Mouse (Mus musculus): ENCODE results near the gene Gcnt4. TPM values are rescaled to one million over a fixed set of nuclear protein-coding genes. Genes with fewer than 3 reads are reported as not detected.
A peak's percentile ranks its signal among the peaks of the same experiment; 100 is the strongest.
"Not testable (repeated sequence)": the region's sequence is repeated elsewhere in the genome, so short reads cannot be mapped to it uniquely, and the experiment has no call there.

Gene Gcnt4
- polyA plus RNA-seq, 1 experiment from 2014 or later: 0.44 TPM

DNA sequence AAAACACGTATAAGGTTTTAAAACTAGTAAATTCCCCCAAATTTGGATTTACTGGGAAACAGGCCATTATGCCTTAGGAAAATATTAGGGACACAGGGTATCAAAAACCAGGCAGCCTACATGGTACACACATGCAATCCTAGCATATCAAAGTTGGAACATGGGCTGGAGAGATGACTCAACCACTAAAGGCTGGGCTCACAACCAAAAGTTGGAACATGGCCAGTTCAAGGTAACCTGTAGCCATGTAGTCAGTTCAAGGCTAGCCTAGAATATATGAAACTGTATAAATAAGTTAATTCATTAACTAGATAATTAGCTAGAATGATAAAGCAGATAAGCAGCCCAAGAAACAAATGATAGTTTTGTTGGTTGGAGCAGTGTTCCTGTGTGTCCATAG is 3.3 kb downstream of the Gcnt4 start:
- WGBS: 90% methylated on average over 1 of the region's 1 CpGs
- Histone ChIP-seq H3K4me1 (no peaks in the 10 kb centered on the region), H3K9ac (no peak overlapping the region), H3K27me3 (replicated peaks) (peaks cover 30% of the 10 kb centered on the region), H3K27ac (replicated peaks) (no peak overlapping the region), H3K9me3 (no peaks in the 10 kb centered on the region), H3K4me2 (no peak overlapping the region), H3K36me3 (no peaks in the 10 kb centered on the region), H3K4me3 (no peak overlapping the region)
- ATAC-seq (ENCODE audit: extremely low read depth, insufficient number of reproducible peaks, low FRiP score, low TSS enrichment): no peak

- no peak for ATAC-seq (ENCODE audit: extremely low read depth, insufficient number of reproducible peaks, low FRiP score, low TSS enrichment)
Observed at GRCm38 (mm10) chr13:96928432-96929039, 4.0 kb downstream of the Gcnt4 start.

DNA sequence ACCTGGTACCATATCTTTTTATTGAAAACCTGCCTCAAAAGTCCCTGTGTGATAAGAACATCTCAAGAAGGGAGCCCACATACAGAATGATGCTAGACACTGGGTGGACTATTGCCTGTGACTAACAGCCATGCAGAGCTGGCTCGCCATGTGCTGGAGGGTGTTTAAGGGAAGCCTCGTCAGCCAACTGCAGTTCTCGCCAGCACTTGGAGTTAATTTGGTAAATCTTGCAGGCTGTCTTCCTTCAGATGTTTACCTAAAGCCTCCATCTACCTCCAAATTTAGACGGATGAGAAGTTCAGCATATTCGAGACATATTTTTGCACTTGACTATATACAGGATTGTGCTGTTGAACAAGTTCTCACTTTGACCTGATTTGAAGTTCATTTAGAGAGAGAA is 8.3 kb downstream of the Gcnt4 start:
- WGBS: 85% methylated on average over 5 of the region's 5 CpGs
- ATAC-seq (ENCODE audit: extremely low read depth, insufficient number of reproducible peaks, low FRiP score, low TSS enrichment): no peak
- Histone ChIP-seq H3K27me3 (replicated peaks) (peaks cover 1% of the 10 kb centered on the region; the same call in 1 of the 2 replicates), H3K4me1 (peaks cover 10% of the 10 kb centered on the region), H3K9me3 (no peaks in the 10 kb centered on the region), H3K4me2 (no peak overlapping the region), H3K4me3 (no peak overlapping the region), H3K9ac (no peak overlapping the region), H3K27ac (replicated peaks) (no peak overlapping the region), H3K36me3 (no peaks in the 10 kb centered on the region)

More at GRCm38 (mm10) chr13:96928432-96929039, 4.0 kb downstream of the Gcnt4 start:
- Histone ChIP-seq H3K27ac (replicated peaks) (no peak overlapping the region), H3K9me3 (no peaks in the 10 kb centered on the region), H3K4me3 (no peak overlapping the region), H3K36me3 (no peaks in the 10 kb centered on the region), H3K27me3 (replicated peaks) (peaks cover 30% of the 10 kb centered on the region), H3K4me1 (peaks cover 6% of the 10 kb centered on the region), H3K9ac (no peak overlapping the region), H3K4me2 (no peak overlapping the region)
- WGBS: 65% methylated on average over 8 of the region's 8 CpGs

DNA sequence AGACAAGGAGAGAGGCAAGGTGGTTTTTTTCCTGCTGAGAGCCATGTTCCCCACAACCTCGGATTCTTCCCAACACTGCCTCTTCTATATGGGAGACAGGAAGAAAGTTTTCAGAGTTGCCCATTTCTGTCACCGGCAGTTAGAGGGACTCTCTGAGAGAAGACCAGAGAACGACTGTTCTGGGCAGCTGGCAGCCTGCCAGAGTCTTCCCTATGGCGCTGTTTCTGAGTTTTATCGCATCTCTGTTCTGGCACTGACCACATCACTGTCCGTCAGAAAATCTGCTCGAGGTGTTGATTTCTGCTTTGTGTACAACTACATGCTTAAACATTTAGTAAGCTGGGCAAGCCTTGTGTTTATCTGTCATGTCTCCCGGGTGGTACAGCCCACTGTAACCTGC is 8.9 kb downstream of the Gcnt4 start:
- Histone ChIP-seq H3K9me3 (no peaks in the 10 kb centered on the region), H3K4me2 (peak overlapping the region; percentile 51), H3K4me3 (peak overlapping the region; percentile 8; the same call in 1 of the 2 replicates), H3K4me1 (peaks cover 10% of the 10 kb centered on the region), H3K27me3 (replicated peaks) (no peaks in the 10 kb centered on the region; the same call in 1 of the 2 replicates), H3K36me3 (no peaks in the 10 kb centered on the region), H3K27ac (replicated peaks) (no peak overlapping the region), H3K9ac (0 out of 2 replicates have a peak overlapping the region, but pooled peaks have one; percentile 19)
- ATAC-seq (ENCODE audit: extremely low read depth, insufficient number of reproducible peaks, low FRiP score, low TSS enrichment): no peak
- 19% methylated on average over 8 of the region's 8 CpGs for WGBS

GRCm38 (mm10) chr13:96936173-96936777 is 11.8 kb downstream of the Gcnt4 start:
- H3K9ac ChIP-seq: no peak overlapping the region
- WGBS: 72% methylated on average over 6 of the region's 6 CpGs
- H3K9me3 ChIP-seq: no peaks in the 10 kb centered on the region

DNA sequence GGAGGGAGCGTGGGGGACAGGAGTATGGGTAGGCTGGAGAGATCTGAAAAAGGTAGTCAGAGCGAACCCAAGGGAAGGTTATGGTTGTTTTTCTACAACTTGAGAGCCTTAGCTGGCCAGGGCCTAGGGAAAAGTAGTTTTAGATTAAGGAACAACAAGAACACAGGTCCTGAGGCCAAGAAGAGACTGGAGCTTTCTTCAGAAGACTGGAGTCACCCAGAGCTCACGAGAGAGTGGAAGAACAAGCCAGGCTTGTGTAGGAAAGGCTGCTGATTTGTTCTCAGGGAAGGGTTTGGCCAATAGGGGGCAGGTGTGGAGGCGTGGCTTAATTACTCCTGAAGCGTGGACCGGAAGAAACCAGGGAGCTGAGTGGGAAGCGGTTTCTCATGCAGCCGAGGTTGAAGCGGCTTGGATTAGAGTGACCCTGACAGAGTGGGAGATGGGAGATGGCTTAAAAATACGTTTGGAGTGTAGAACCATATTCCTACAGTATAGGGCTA is 12.6 kb downstream of the Gcnt4 start:
- Histone ChIP-seq H3K9me3 (no peaks in the 10 kb centered on the region), H3K36me3 (no peaks in the 10 kb centered on the region), H3K9ac (no peak overlapping the region), H3K4me3 (no peak overlapping the region), H3K4me1 (peaks cover 10% of the 10 kb centered on the region), H3K27me3 (replicated peaks) (no peaks in the 10 kb centered on the region), H3K27ac (replicated peaks) (no peak overlapping the region), H3K4me2 (no peak overlapping the region)
- 71% methylated on average over 10 of the region's 10 CpGs for WGBS
- no peak for ATAC-seq (ENCODE audit: extremely low read depth, insufficient number of reproducible peaks, low FRiP score, low TSS enrichment)

More at GRCm38 (mm10) chr13:96936173-96936777, 11.8 kb downstream of the Gcnt4 start:
- no peak overlapping the region for H3K27ac ChIP-seq (replicated peaks)
- H3K27me3 ChIP-seq (replicated peaks): no peaks in the 10 kb centered on the region; the same call in 1 of the 2 replicates
- ATAC-seq (ENCODE audit: extremely low read depth, insufficient number of reproducible peaks, low FRiP score, low TSS enrichment): no peak
- no peak overlapping the region for H3K4me2 ChIP-seq
- peaks cover 10% of the 10 kb centered on the region for H3K4me1 ChIP-seq
- no peak overlapping the region for H3K4me3 ChIP-seq
- no peaks in the 10 kb centered on the region for H3K36me3 ChIP-seq

- no peaks in the 10 kb centered on the region for H3K9me3 ChIP-seq
- no peak overlapping the region for H3K4me2 ChIP-seq
- H3K27me3 ChIP-seq (replicated peaks): no peaks in the 10 kb centered on the region
- ATAC-seq (ENCODE audit: extremely low read depth, insufficient number of reproducible peaks, low FRiP score, low TSS enrichment): no peak
- WGBS: 73% methylated on average over 10 of the region's 10 CpGs
- no peaks in the 10 kb centered on the region for H3K36me3 ChIP-seq
- no peak overlapping the region for H3K4me3 ChIP-seq
- H3K27ac ChIP-seq (replicated peaks): no peak overlapping the region
- no peak overlapping the region for H3K9ac ChIP-seq
- H3K4me1 ChIP-seq: peaks cover 6% of the 10 kb centered on the region
Observed at GRCm38 (mm10) chr13:96939680-96940079, 15.2 kb downstream of the Gcnt4 start.

- H3K4me1 ChIP-seq; H3K27ac ChIP-seq (replicated peaks); H3K27me3 ChIP-seq (replicated peaks); H3K9me3 ChIP-seq; H3K4me3 ChIP-seq; ATAC-seq (ENCODE audit: extremely low read depth, insufficient number of reproducible peaks, low FRiP score, low TSS enrichment); H3K4me2 ChIP-seq; H3K9ac ChIP-seq; H3K36me3 ChIP-seq: not testable (repeated sequence)
- 70% methylated on average over 11 of the region's 11 CpGs for WGBS
Observed at GRCm38 (mm10) chr13:96941481-96941880, 17.0 kb downstream of the Gcnt4 start.

GRCm38 (mm10) chr13:96943571-96943970 is 19.1 kb downstream of the Gcnt4 start:
- Histone ChIP-seq H3K4me2 (no peak overlapping the region), H3K27me3 (replicated peaks) (no peaks in the 10 kb centered on the region), H3K4me1 (peaks cover 6% of the 10 kb centered on the region), H3K27ac (replicated peaks) (no peak overlapping the region), H3K9ac (no peak overlapping the region), H3K4me3 (no peak overlapping the region), H3K36me3 (no peaks in the 10 kb centered on the region), H3K9me3 (no peaks in the 10 kb centered on the region)
- no peak for ATAC-seq (ENCODE audit: extremely low read depth, insufficient number of reproducible peaks, low FRiP score, low TSS enrichment)
- WGBS: 43% methylated on average over 3 of the region's 3 CpGs

DNA sequence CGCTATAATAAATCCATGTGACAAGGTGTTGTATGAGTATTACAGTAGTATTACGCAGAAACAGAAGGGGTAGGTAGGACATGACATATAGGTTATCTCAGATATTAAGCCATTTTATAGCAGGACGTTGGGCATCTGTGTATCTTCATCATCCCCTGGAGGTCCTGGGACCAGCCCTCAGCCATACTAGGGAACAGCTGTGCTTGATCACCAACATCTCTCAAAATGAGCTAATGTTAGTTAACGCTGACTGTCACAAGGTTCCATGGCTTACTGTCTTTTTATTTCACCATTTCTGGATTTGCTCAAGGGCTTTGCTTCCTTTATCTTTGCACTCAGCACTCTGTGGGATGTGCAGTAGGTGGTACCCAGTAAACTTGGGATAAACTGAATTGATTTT is 21.3 kb downstream of the Gcnt4 start:
- Histone ChIP-seq H3K4me3 (no peak overlapping the region), H3K36me3 (no peaks in the 10 kb centered on the region), H3K4me1 (peaks cover 6% of the 10 kb centered on the region), H3K9ac (no peak overlapping the region), H3K27me3 (replicated peaks) (no peaks in the 10 kb centered on the region), H3K27ac (replicated peaks) (no peak overlapping the region), H3K9me3 (0 out of 2 replicates have a peak, but pooled peaks cover 4% of the 10 kb centered on the region), H3K4me2 (no peak overlapping the region)
- WGBS: 76% methylated on average over 4 of the region's 4 CpGs
- ATAC-seq (ENCODE audit: extremely low read depth, insufficient number of reproducible peaks, low FRiP score, low TSS enrichment): no peak

DNA sequence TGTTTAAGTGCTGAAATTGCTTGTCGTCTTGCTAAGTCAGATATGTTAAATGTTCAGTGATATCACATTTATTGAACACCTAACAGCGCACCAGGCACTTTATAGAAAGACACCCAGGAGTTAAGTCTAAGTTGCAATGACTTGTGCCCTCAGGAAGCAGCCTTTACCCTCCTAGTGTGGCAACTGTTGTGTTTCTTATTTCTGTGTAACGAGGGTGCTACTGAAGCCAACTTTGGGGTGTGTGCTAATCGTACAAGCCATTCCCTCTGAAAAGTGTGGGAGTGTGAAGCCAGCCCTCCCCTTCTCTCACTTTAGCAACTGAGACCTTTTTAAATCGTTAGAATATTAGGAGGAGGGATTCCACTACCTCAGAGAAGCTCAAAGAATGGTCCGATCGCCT is 23.2 kb downstream of the Gcnt4 start:
- Histone ChIP-seq H3K27ac (replicated peaks) (no peak overlapping the region), H3K4me2 (no peak overlapping the region)
- ATAC-seq (ENCODE audit: extremely low read depth, insufficient number of reproducible peaks, low FRiP score, low TSS enrichment): no peak

GRCm38 (mm10) chr13:96951880-96952279 is 27.4 kb downstream of the Gcnt4 start:
- Histone ChIP-seq H3K4me1 (no peaks in the 10 kb centered on the region), H3K27me3 (replicated peaks) (no peaks in the 10 kb centered on the region), H3K36me3 (no peaks in the 10 kb centered on the region), H3K4me2 (no peak overlapping the region), H3K4me3 (no peak overlapping the region), H3K9ac (no peak overlapping the region), H3K27ac (replicated peaks) (no peak overlapping the region), H3K9me3 (0 out of 2 replicates have a peak, but pooled peaks cover 4% of the 10 kb centered on the region)
- no peak for ATAC-seq (ENCODE audit: extremely low read depth, insufficient number of reproducible peaks, low FRiP score, low TSS enrichment)
- 53% methylated on average over 2 of the region's 2 CpGs for WGBS

More for the DNA sequence above, 23.2 kb downstream of the Gcnt4 start:
- H3K27me3 ChIP-seq (replicated peaks): no peaks in the 10 kb centered on the region
- H3K4me3 ChIP-seq: no peak overlapping the region
- H3K9me3 ChIP-seq: 0 out of 2 replicates have a peak, but pooled peaks cover 4% of the 10 kb centered on the region
- H3K9ac ChIP-seq: no peak overlapping the region
- WGBS: 81% methylated on average over 7 of the region's 7 CpGs
- peaks cover 6% of the 10 kb centered on the region for H3K4me1 ChIP-seq
- H3K36me3 ChIP-seq: no peaks in the 10 kb centered on the region

All from heart, embryonic 13.5 days (tissue).